Mouse (Mus musculus) liver, adult 10 weeks (tissue): Measurements from ENCODE around the gene Nup188. TPM values are rescaled to one million over a fixed set of nuclear protein-coding genes. Genes with fewer than 3 reads are reported as not detected.

Experiments used
- polyA plus RNA-seq: library from polyadenylated mRNA; stranded (reverse); fragments of 350-450 nt; fragmentation: Illumina TruSeq; extraction: RNeasy Lipid Tissue Mini Kit (QIAGEN cat#74804); gene quantifications from one replicate; pipeline ENCODE4 v1.2.3, GENCODE M21; 2014; ENCODE audit warnings: low read depth, low replicate concordance

The Nup188 gene
- polyA plus RNA-seq, result 1.1 TPM

DNA sequence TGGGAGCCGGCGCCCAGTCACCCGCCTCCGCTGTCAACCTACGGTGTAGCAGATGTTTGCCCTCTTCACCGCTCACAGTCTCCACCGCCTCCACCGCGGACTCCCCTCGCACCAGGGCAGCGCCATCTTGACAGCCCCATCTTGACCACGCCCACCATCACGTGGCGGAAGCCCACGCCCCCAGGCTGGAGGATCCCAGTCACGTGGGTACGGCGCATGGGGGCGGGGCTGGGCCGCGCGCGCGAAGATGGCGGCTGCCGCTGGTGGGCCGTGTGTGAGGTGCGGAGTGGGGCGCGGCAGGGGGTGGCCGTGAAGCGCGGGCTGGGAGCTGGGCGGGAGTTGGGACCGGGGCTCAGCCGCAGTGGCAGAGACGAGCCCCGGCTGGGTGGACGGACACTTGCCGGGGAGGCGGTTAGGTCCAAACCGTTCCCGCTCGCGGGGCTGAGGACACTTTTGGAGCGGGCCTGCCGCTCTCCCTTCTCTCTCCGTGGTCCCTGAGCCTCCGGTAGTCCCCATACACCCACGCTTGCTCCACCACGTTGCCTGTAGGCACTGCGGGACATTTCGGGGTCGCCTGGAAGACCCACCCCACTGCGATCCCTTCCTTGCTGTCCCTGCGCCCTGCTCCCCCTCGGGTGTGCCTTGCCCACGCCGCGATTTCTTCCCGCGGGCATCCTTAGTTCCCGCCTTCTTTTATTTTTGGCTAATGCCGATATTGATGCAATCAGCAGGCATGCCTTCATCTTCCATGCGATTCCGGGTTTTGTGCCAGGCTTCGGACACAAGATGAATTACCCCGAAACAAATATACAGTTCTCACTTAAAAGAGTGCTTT is at the start of gene Nup188, which contains the start of gene Dolk:
TSS of gene Nup188 (plus strand) at position 206 of the 835 bp plus-strand sequence.
TSS of gene Dolk (minus strand) at position 143 of the 835 bp plus-strand sequence.

DNA sequence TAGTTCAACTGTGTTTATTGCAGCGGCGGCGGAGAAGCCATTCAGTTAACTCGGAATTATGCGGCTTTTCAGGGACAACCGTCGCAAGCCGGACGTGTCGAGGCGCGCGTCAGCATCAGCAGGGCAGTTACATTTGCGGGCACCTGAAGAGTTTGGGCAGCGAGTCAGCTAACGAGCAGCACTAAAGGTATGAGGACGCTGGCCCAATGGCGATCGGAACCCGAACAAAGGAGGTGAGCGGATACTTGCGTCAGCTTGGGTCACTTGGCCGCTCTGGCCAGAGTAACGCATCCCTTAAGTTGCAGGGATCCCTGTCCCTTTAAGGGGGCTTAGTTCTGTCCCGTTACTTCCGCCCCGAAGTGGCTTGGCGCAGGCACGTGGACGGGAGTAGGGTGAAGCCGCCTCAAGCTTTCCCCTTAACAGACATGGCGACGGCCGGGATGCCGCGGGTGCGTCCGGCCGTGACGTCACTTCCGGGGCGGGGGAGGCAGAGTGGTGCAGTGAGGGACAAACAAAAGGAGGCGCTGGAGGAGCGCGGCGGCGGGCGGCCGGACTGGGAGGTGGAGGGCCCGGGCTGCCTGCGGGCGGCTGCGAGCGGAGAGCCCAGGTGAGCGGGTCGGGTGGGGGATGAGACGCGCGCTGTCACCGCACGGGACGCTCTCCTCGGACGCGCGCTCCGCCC is 48.9 kb upstream of the Nup188 start, which contains the start of gene Lrrc8a:
TSS of gene Lrrc8a (plus strand) at position 517 of the 682 bp plus-strand sequence.

DNA sequence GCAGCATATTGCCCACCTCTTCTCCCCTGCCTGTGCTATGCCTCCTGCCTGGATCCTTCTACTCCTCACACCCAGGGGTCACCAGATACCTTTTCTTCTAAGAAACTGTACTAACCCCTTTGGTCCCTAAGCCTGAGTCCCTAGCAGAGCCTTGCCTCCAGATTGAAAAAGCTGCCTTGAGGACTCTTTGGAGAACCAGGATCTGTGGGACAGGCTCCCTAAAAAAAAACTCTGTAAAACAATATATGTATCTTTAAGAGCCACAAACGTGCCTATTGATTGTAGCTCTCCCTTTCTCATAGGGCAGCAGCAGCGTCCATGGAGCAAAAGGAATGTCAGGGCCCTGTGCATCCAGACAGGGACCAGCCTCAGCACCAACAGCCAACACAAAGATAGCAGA is 45.9 kb upstream of the Nup188 start, which contains the start of gene Gm28035:
TSS of gene Gm28035 (plus strand) at position 301 of the 400 bp plus-strand sequence.

DNA sequence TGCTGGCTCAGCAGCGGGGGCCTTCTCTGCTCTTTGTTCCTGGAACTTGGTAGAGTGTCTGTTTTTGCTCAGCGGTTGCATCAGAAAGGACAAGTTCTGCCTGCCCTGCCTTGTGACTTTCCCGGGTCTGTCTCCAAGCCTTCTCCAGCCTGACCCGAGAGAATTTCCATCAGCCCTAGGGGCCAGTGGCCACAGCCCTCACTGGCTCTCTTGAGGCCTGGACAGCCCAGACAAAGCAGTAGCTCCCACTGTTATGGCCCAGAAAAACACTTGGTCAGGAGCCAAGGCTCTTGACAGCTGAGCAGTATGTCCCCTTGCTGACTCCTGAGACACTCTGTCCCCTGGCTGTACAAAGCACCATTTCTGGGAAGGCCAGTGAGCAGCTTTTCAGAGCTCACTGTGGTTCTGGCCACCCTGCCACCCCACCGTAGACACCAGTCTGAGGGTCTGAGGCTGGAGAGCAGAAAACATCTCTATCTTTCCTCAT is 20.4 kb upstream of the Nup188 start, which contains the start of gene Phyhd1:
TSS of gene Phyhd1 (plus strand) at position 437 of the 487 bp plus-strand sequence.

DNA sequence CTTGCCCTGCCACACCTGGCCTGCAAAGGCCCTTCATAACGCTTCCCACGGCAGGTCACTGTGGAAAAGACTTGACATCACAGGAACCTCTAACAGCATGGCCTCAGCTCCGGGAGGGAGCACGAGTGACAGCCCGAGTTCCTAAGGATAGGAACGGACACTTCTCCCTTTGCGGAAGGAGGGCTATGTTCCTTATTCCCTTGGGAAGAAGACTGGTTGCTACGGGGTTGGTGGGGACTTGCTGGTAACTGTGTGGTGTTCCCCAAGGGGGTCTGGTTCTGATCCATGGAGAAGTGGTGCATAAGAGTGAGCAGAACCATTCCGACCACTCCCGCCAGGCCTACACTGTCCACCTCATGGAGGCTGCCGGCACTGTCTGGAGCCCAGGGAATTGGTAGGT is 5.5 kb upstream of the Nup188 start, which contains the start of gene Gm28038:
TSS of gene Gm28038 (plus strand) at position 301 of the 400 bp plus-strand sequence.

DNA sequence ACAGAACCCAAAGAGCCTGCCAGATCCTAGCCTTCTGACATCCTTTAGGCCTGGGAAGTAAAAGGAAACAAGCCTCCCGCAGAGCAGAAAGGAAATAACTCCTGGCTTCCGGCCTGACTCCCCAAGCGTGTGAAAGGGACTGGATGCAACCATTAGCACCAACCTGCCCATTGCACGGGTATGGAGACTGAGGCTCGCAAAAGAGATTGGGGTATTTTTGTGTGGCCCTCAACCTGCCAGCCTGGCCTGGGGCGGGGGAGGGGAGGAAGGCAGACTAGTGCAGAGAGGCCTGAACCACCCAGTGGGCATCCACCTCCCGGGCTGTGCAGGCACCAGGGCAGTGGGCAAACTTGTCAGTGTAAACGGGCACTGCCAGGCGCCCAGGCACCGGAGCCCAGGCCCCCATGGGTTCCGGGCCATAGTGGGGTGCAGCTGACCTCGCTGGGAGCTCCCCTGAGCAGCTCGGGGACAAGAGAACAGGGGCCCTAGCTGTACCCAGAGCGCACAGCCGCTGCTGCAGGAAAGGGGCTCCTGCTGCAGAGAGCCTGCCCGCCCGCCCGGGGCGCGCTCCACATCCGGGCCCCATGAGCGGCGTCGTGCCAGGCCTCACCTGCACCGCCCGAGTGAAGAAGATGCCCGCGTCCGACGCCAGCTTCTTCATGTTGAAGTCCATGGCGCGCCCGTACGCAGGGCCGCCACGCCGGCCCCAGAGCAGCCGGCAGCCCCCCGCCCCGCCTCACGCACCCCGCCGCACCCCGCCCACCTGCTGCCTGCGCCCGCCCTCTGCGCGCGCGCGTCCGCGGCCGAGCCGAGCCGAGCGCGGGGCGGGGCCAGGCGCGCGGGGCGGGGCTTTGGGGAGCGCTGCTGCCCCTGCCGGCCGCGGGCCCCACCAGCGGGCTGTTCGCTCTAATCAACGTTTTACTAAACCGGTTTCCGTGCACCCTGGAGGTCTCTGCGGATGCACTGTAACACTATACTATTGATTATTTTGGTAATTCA is 72.6 kb downstream of the Nup188 start, which contains the start of gene Sh3glb2:
TSS of gene Sh3glb2 (minus strand) at position 805 of the 999 bp plus-strand sequence.

DNA sequence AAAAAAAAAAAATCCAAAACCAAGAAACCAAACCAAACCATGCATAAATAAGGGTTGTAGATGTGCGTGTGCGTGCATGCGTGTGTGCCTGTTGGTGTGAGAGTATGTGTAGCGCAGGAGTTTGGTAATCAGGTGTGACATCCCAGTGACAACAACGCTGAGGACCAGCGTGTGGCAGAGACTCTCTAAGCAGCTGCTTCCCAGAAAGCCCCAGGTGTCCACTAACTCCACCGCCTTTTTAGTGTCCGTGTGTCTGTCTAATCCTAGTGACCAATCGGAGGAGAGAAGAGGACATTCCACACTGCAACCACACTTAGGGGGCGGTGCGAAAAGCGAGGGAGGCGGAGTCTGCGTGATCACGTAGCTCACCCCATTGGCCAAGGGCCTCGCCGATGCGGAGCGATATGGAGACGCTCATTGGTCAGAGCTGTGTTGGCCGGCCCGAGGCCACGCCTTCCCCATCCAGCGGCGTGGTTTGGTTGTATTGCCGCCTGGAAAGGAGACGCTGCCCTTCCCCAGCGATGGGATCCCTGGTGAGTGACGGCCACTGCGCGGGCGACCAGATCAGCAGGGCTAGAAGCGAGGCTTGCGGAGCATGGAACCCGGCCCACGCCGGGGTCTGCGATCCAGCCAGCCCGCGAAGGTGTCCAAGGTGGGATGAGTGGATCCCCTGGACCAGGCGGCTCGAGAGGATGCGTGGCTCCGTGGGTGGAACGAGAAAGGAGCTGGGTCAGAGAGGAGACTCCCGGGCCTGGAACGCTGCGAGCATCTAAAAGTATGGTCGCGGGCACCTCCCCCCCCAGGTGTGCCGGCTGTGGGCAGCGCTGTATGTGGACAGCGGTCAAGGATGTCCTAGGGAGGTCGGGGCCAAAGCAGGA is 77.8 kb downstream of the Nup188 start, which contains the start of gene Miga2:
TSS of gene Miga2 (plus strand) at position 461 of the 878 bp plus-strand sequence.

DNA sequence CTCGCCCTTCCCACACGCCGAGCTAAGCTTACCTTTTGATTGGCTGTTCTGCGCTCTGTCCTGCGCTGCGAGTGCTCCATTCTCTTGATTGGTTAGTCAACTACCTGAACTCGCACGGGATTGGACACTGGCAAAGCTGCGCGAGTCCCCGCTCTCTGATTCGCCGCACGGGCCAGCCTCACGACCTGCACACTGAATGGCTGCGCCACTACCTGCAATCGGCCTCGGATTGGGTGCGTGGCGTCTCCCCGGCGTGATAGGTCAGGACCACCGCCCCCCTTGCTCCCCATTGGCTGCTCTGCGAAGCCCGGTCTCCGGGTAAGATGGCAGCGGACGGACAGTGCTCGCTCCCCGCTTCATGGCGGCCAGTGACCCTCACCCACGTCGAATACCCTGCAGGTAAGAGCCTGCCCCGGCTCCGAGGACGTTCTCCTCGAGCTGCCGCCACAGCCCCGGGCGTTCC is 105.9 kb downstream of the Nup188 start, which contains the start of gene Dolpp1:
TSS of gene Dolpp1 (plus strand) at position 141 of the 463 bp plus-strand sequence.

Other genes with a start within 250 kb of the Nup188 start
- 0.34 TPM for gene Wdr34, start 237.5 kb upstream of the Nup188 start, polyA plus RNA-seq
- 144 TPM for gene Set, start 229.0 kb upstream of the Nup188 start, polyA plus RNA-seq
- not detected for gene Pkn3, start 208.7 kb upstream of the Nup188 start, polyA plus RNA-seq
- gene Zdhhc12, start 192.7 kb upstream of the Nup188 start, polyA plus RNA-seq, result 2.7 TPM
- gene Zer1, start 161.8 kb upstream of the Nup188 start, polyA plus RNA-seq, result 2.0 TPM
- gene Tbc1d13, start 152.7 kb upstream of the Nup188 start, polyA plus RNA-seq, result 6.5 TPM
- 0.64 TPM for gene Endog, start 114.9 kb upstream of the Nup188 start, polyA plus RNA-seq
- 0.53 TPM for gene Spout1, start 107.9 kb upstream of the Nup188 start, polyA plus RNA-seq
- gene Kyat1, start 80.5 kb upstream of the Nup188 start, polyA plus RNA-seq, result 13.5 TPM
- 3.3 TPM for gene Lrrc8a, start 48.7 kb upstream of the Nup188 start, polyA plus RNA-seq
- 0.26 TPM for gene Gm28035, start 45.8 kb upstream of the Nup188 start, polyA plus RNA-seq
- 72.7 TPM for gene Phyhd1, start 20.2 kb upstream of the Nup188 start, polyA plus RNA-seq
- not detected for gene Gm28038, start 5.4 kb upstream of the Nup188 start, polyA plus RNA-seq
- 5.8 TPM for gene Dolk, start 63 bp upstream of the Nup188 start, polyA plus RNA-seq
- gene Sh3glb2, start 72.9 kb downstream of the Nup188 start, polyA plus RNA-seq, result 1.8 TPM
- 2.6 TPM for gene Miga2, start 77.8 kb downstream of the Nup188 start, polyA plus RNA-seq
- 1.2 TPM for gene Dolpp1, start 105.9 kb downstream of the Nup188 start, polyA plus RNA-seq
- gene Crat, start 129.4 kb downstream of the Nup188 start, polyA plus RNA-seq, result 7.4 TPM
- gene Ptpa, start 129.6 kb downstream of the Nup188 start, polyA plus RNA-seq, result 3.8 TPM
- gene Ier5l, start 187.8 kb downstream of the Nup188 start, polyA plus RNA-seq, result not detected